Mouse (Mus musculus) heart, embryonic 13.5 days (tissue): ENCODE data around the gene Uevld. TPM values are rescaled to one million over a fixed set of nuclear protein-coding genes. Genes with fewer than 3 reads are reported as not detected.
"Not testable (repeated sequence)": the region's sequence is repeated elsewhere in the genome, so short reads cannot be mapped to it uniquely, and the experiment has no call there.

ENCODE experiments used
- ATAC-seq: fragments of 200-750 bp; cut with Nextera tagmentation; 2 replicates; pipeline ENCODE4 v1.8.0; 2017; ENCODE audit warnings: moderate TSS enrichment; ENCODE audit not compliant: insufficient number of reproducible peaks, low FRiP score, low TSS enrichment; ENCODE audit errors: extremely low read depth
- H3K27ac ChIP-seq: fragments of 300-500 bp; sonication (generic); replicated peaks from 2 replicates; pipeline ENCODE4 v1.5.1; 2015; ENCODE audit warnings: moderate library complexity, mild to moderate bottlenecking, inconsistent platforms
- H3K27me3 ChIP-seq: fragments of 300-500 bp; sonication (generic); replicated peaks from 2 replicates; pipeline ENCODE4 v1.6.1; 2015; ENCODE audit warnings: mild to moderate bottlenecking, inconsistent platforms
- H3K36me3 ChIP-seq: fragments of 300-500 bp; sonication (generic); 2 replicates; pipeline ENCODE4 v1.6.1; 2015; ENCODE audit warnings: mild to moderate bottlenecking, inconsistent platforms
- H3K4me1 ChIP-seq: fragments of 300-500 bp; sonication (generic); 2 replicates; pipeline ENCODE4 v1.6.1; 2015; ENCODE audit warnings: inconsistent platforms
- H3K4me2 ChIP-seq: fragments of 300-500 bp; sonication (generic); 2 replicates; pipeline ENCODE4 v1.6.1; 2015; ENCODE audit warnings: inconsistent platforms, mild to moderate bottlenecking, moderate library complexity
- H3K4me3 ChIP-seq: fragments of 300-500 bp; sonication (generic); 2 replicates; pipeline ENCODE4 v1.5.1; 2015; ENCODE audit warnings: moderate library complexity, mild to moderate bottlenecking, inconsistent platforms
- H3K9ac ChIP-seq: fragments of 300-500 bp; sonication (generic); 2 replicates; pipeline ENCODE4 v1.6.1; 2015; ENCODE audit warnings: inconsistent platforms, mild to moderate bottlenecking, moderate library complexity
- H3K9me3 ChIP-seq: fragments of 300-500 bp; sonication (generic); 2 replicates; pipeline ENCODE4 v1.6.1; 2016; ENCODE audit warnings: inconsistent platforms
- WGBS: fragments of 180-500 bp; shearing (Covaris S2); methylation state at CpG from one replicate; pipeline ENCODE4 v1.1.7; 2015; ENCODE audit warnings: mixed read lengths; 5-methylcytosine and 5-hydroxymethylcytosine counted together
- polyA plus RNA-seq: library from polyadenylated mRNA; unstranded; fragments of >200 nt; fragmentation: Nextera tagmentation; extraction: Ambion mirVana; gene quantifications from 2 replicates; pipeline ENCODE4 v1.2.1, GENCODE M21; 2015

Gene Uevld
- polyA plus RNA-seq, 1 experiment from 2014 or later = 7.5 TPM

DNA sequence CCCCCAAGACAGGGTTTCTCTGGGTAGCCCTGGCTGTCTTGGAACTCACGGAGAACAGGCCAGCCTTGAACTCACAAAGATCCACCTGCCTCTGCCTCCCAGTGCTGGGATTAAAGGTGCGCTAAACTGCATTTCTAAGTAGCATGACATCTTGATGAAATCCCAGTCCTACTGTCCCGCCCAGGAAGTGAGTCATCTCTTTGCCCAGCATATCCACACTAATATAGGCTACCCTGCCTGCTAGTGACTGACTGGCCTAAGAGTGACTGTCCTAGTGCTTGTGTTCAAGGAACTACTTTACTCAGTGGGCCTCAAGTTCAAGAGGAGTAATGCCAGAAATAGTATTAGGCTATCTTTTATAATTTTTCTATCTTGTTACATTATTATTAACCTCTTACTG, 42.0 kb downstream of the Uevld start:
- H3K4me1 ChIP-seq = peaks cover 36% of the 10 kb centered on the region
- no peaks in the 10 kb centered on the region for H3K27me3 ChIP-seq
- H3K9ac ChIP-seq = no peak overlapping the region
- H3K27ac ChIP-seq = no peak overlapping the region
- WGBS = 78% methylated on average over 3 of the region's 3 CpGs
- no peak for ATAC-seq
- peaks cover 33% of the 10 kb centered on the region for H3K36me3 ChIP-seq
- no peaks in the 10 kb centered on the region for H3K9me3 ChIP-seq
- H3K4me2 ChIP-seq = no peak overlapping the region
- no peak overlapping the region for H3K4me3 ChIP-seq

DNA sequence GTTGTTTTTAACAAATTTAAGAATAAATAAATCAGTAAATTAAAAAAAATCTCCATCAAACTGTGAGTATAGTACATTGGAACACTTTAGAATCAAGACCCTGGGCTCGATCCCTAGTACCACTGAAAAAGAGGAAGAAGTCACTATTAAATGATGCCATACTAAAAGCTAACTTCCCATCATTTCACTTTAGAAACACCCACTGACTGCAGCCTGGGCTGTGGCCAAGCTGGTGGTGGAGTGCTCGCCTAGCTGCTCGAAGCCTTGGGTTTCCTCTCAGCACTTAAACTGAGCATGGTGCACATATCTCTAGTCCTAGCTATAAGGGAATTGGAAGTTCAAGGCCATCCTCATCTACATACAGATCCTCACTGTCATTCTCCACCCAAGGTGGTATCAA, 47.1 kb downstream of the Uevld start:
- no peak overlapping the region for H3K27ac ChIP-seq
- peaks cover 78% of the 10 kb centered on the region for H3K36me3 ChIP-seq
- no peaks in the 10 kb centered on the region for H3K27me3 ChIP-seq
- WGBS = 92% methylated on average over 3 of the region's 3 CpGs
- 0 out of 2 replicates have a peak, but pooled peaks cover 3% of the 10 kb centered on the region for H3K4me1 ChIP-seq
- no peak overlapping the region for H3K9ac ChIP-seq
- ATAC-seq = no peak
- H3K4me2 ChIP-seq = no peak overlapping the region
- no peak overlapping the region for H3K4me3 ChIP-seq
- no peaks in the 10 kb centered on the region for H3K9me3 ChIP-seq

GRCm38 (mm10) chr7:46899343-46899742, 59.0 kb downstream of the Uevld start:
- H3K27me3 ChIP-seq = no peaks in the 10 kb centered on the region
- H3K9me3 ChIP-seq = no peaks in the 10 kb centered on the region
- H3K27ac ChIP-seq = no peak overlapping the region
- H3K4me1 ChIP-seq = peaks cover 6% of the 10 kb centered on the region; the same call in 1 of the 2 replicates
- H3K36me3 ChIP-seq = peaks cover 96% of the 10 kb centered on the region
- H3K9ac ChIP-seq = no peak overlapping the region
- H3K4me3 ChIP-seq = no peak overlapping the region
- ATAC-seq = no peak
- no peak overlapping the region for H3K4me2 ChIP-seq
- 75% methylated on average over 3 of the region's 3 CpGs for WGBS

- no peak for ATAC-seq
- H3K4me2 ChIP-seq = no peak overlapping the region
- no peaks in the 10 kb centered on the region for H3K27me3 ChIP-seq
- H3K27ac ChIP-seq = no peak overlapping the region
- no peak overlapping the region for H3K9ac ChIP-seq
- H3K9me3 ChIP-seq = no peaks in the 10 kb centered on the region
- WGBS = 78% methylated on average over 3 of the region's 3 CpGs
- no peak overlapping the region for H3K4me3 ChIP-seq
- H3K4me1 ChIP-seq = no peaks in the 10 kb centered on the region
- peaks cover 98% of the 10 kb centered on the region for H3K36me3 ChIP-seq
Measured at GRCm38 (mm10) chr7:46895511-46895910, 62.8 kb downstream of the Uevld start.

GRCm38 (mm10) chr7:46883304-46883703, 75.0 kb downstream of the Uevld start:
- no peak for ATAC-seq
- Histone ChIP-seq H3K36me3 (peaks cover 37% of the 10 kb centered on the region), H3K9me3 (no peaks in the 10 kb centered on the region), H3K4me3 (no peak overlapping the region), H3K27ac (no peak overlapping the region), H3K9ac (no peak overlapping the region), H3K27me3 (no peaks in the 10 kb centered on the region), H3K4me1 (no peaks in the 10 kb centered on the region), H3K4me2 (no peak overlapping the region)
- WGBS = 68% methylated on average over 3 of the region's 3 CpGs

DNA sequence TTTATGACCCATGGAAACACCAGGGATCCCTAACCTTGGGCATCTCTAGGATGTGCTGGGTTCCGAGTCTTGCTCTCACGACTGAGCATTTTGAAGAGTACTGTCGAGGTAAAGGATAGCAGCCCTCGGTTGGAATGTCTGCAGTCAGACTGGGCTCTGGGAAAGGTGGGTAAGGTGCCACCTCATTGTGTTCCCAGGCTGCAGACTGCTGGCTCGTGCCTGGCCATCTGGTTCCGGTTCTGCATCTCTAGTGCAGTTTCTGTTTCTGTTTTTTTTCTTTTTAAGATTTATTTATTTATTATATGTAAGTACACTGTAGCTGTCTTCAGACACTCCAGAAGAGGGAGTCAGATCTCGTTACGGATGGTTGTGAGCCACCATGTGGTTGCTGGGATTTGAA, 76.4 kb downstream of the Uevld start:
- H3K4me3 ChIP-seq, H3K27me3 ChIP-seq, H3K4me2 ChIP-seq, H3K27ac ChIP-seq, ATAC-seq, H3K4me1 ChIP-seq, H3K9ac ChIP-seq, H3K9me3 ChIP-seq: not testable (repeated sequence)
- H3K36me3 ChIP-seq = peaks cover 23% of the 10 kb centered on the region
- WGBS = 74% methylated on average over 8 of the region's 8 CpGs

GRCm38 (mm10) chr7:46880992-46881391, 77.3 kb downstream of the Uevld start:
- Histone ChIP-seq H3K27me3 (no peaks in the 10 kb centered on the region), H3K27ac (no peak overlapping the region), H3K4me3 (no peak overlapping the region), H3K4me1 (no peaks in the 10 kb centered on the region), H3K36me3 (peaks cover 14% of the 10 kb centered on the region), H3K9ac (no peak overlapping the region), H3K9me3 (no peaks in the 10 kb centered on the region), H3K4me2 (no peak overlapping the region)
- no peak for ATAC-seq
- WGBS = 52% methylated on average over 2 of the region's 2 CpGs

DNA sequence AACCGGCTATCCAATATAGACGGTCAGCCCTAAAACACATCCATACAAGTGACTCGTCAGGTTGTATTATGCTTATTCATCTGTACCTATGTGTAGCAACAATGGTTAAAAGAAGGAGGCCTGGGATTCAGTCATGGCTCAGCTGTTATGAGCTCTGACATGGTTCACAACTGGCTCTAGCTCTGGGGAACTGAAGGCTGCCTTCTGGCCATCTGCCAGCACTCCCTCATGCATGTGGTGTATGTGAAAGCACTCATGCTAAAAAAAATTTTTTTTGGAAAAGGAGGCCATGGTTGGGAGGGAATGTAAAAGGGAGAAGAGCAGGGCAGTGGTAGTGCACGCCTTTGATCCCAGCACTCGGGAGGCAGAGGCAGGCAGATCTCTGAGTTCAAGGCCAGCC, 78.5 kb downstream of the Uevld start:
- Histone ChIP-seq H3K9me3 (no peaks in the 10 kb centered on the region), H3K4me1 (no peaks in the 10 kb centered on the region), H3K27me3 (no peaks in the 10 kb centered on the region), H3K4me3 (no peak overlapping the region), H3K9ac (no peak overlapping the region), H3K36me3 (peaks cover 2% of the 10 kb centered on the region), H3K27ac (no peak overlapping the region), H3K4me2 (no peak overlapping the region)
- 89% methylated on average over 5 of the region's 5 CpGs for WGBS
- no peak for ATAC-seq

GRCm38 (mm10) chr7:46877255-46877654, 81.1 kb downstream of the Uevld start:
- no peak overlapping the region for H3K9ac ChIP-seq
- H3K27me3 ChIP-seq = no peaks in the 10 kb centered on the region
- H3K36me3 ChIP-seq = no peaks in the 10 kb centered on the region
- H3K9me3 ChIP-seq = no peaks in the 10 kb centered on the region
- no peak overlapping the region for H3K4me3 ChIP-seq
- no peak overlapping the region for H3K27ac ChIP-seq
- no peak for ATAC-seq
- H3K4me1 ChIP-seq = no peaks in the 10 kb centered on the region
- WGBS = 56% methylated on average over 6 of the region's 6 CpGs
- H3K4me2 ChIP-seq = no peak overlapping the region

DNA sequence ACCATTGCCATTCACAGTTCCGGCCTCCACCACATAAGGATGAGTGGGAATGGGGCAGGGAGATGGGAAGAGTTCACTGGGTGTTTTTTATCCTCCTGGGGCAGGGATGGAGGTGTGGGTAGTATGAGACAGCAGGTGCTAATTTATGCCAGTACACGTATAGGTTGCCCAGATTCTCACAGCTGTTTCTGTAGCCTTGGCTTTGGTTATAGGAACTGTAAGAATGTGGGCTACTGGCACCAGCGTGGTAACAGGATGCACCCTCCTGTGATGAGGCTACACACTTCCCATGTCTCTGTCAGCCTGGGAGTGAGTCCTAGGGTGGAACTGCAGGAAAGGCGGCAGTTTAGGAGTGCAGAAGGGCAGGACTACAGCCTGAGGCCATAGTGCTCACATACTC, 81.5 kb downstream of the Uevld start:
- Histone ChIP-seq H3K9ac (no peak overlapping the region), H3K4me1 (no peaks in the 10 kb centered on the region), H3K27ac (no peak overlapping the region), H3K36me3 (no peaks in the 10 kb centered on the region), H3K27me3 (no peaks in the 10 kb centered on the region), H3K4me3 (no peak overlapping the region), H3K9me3 (no peaks in the 10 kb centered on the region), H3K4me2 (no peak overlapping the region)
- 52% methylated on average over 4 of the region's 4 CpGs for WGBS
- ATAC-seq = no peak
